In the genomic region with DNA sequence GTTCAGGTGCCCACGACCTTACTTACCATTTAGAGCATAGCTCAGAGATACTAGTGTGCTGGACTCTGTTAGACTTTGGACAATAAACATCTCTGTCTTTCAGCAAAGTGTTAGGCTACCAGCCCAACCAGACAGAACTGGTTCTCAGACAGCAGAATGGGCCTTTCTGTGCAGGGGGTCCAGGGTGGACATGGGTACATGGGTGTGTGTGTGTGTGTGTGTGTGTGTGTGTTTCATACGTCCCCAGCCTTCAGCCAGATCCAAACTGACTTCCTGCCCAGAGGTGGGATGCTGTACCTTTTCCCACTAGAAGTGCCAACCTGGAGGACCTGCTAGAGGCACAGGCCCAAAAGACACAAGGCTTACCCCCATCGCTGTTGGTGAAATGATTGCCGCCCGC, we compare ENCODE assay signal across 25 mouse cellular contexts. TPM values are rescaled to one million over a fixed set of nuclear protein-coding genes. Genes with fewer than 3 reads are reported as not detected.
DNase-seq lines count a peak whose midpoint lies in the region; ATAC-seq and TF ChIP-seq lines count a peak whose summit lies in the region.
"Had no signal": no experiment of that assay in that cellular context is flagged by ENCODE, and none has a peak within 500 bp of the region (broad histone marks: within the 10 kb centered on the region; RNA-seq: fewer than 3 reads in every experiment).

No protein-coding gene starts in this region.

- TF ChIP-seq CTCF in kidney, postnatal 0 days (IDR thresholded peaks at IDR 0.05; ENCODE audit: low read depth): no peak
- no peak for TF ChIP-seq CTCF in liver, postnatal 0 days (IDR thresholded peaks at IDR 0.05; ENCODE audit: low read depth)

- H3K4me1 ChIP-seq in kidney, postnatal 0 days (replicated peaks; ENCODE audit: insufficient read depth, low read length): no peaks in the 10 kb centered on the region
- H3K4me1 ChIP-seq in kidney, embryonic 14.5 days (ENCODE audit: control insufficient read depth, insufficient read depth, low read length): no peaks in the 10 kb centered on the region
- H3K4me1 ChIP-seq in liver, embryonic 13.5 days (replicated peaks): peaks cover 20% of the 10 kb centered on the region
- no peaks in the 10 kb centered on the region for H3K4me1 ChIP-seq in liver, postnatal 0 days (ENCODE audit: insufficient read depth)

- no peak overlapping the region for H3K9ac ChIP-seq in kidney, postnatal 0 days (ENCODE audit: low read depth, low read length)
- H3K9ac ChIP-seq in kidney, embryonic 14.5 days (ENCODE audit: low read depth, low read length): no peak overlapping the region
- H3K9ac ChIP-seq in liver, embryonic 13.5 days: no peak overlapping the region
- no peak overlapping the region for H3K9ac ChIP-seq in liver, postnatal 0 days (replicated peaks)
- H3K9ac ChIP-seq: embryonic facial prominence, embryonic 12.5 days; embryonic facial prominence, embryonic 15.5 days; forebrain, postnatal 0 days; heart, embryonic 12.5 days; heart, embryonic 15.5 days; hindbrain, embryonic 14.5 days had no signal

- no peaks in the 10 kb centered on the region for H3K27me3 ChIP-seq in kidney, postnatal 0 days (ENCODE audit: insufficient read depth, low read length)
- H3K27me3 ChIP-seq in kidney, embryonic 14.5 days (ENCODE audit: control insufficient read depth, insufficient read depth, low read length): no peaks in the 10 kb centered on the region
- H3K27me3 ChIP-seq in liver, embryonic 13.5 days: peaks cover 12% of the 10 kb centered on the region
- no peaks in the 10 kb centered on the region for H3K27me3 ChIP-seq in liver, postnatal 0 days (ENCODE audit: insufficient read depth, low read length)
- H3K27me3 ChIP-seq: embryonic facial prominence, embryonic 12.5 days; embryonic facial prominence, embryonic 15.5 days had no signal

- no peak overlapping the region for H3K4me2 ChIP-seq in kidney, postnatal 0 days (ENCODE audit: low read length)
- H3K4me2 ChIP-seq in kidney, embryonic 14.5 days (replicated peaks; ENCODE audit: low read depth, low read length): no peak overlapping the region
- H3K4me2 ChIP-seq in liver, embryonic 13.5 days: no peak overlapping the region
- H3K4me2 ChIP-seq in liver, postnatal 0 days (ENCODE audit: low read depth, low read length): no peak overlapping the region
- H3K4me2 ChIP-seq: embryonic facial prominence, embryonic 12.5 days; embryonic facial prominence, embryonic 15.5 days; heart, embryonic 12.5 days; heart, embryonic 15.5 days; hindbrain, embryonic 14.5 days had no signal

- DNase-seq in adrenal gland, postnatal 14 days: peak; percentile 2
- DNase-seq in adrenal gland, postnatal 25 days: no peak
- no peak for DNase-seq in kidney, postnatal 0 days (ENCODE audit: low spot score)
- DNase-seq in liver, embryonic 13.5 days: no peak
- DNase-seq in liver, postnatal 0 days: no peak
- DNase-seq in yolk sac, embryonic 10.5 days (ENCODE audit: low spot score): peak; percentile 19
- DNase-seq: adrenal gland, adult 8-10 months; cerebellum, adult 11 months; cerebellum, adult 2 months; cerebellum, adult 9-11 months; cerebellum, postnatal 25 days; forebrain, postnatal 0 days; gastrocnemius, adult 2 months; gastrocnemius, postnatal 14 days; heart, adult 18-20 months; heart, postnatal 10 days; heart, postnatal 36 days had no signal

- TF ChIP-seq EP300 in liver, postnatal 0 days (IDR thresholded peaks at IDR 0.05; ENCODE audit: low read depth): no peak

- H3K36me3 ChIP-seq in kidney, postnatal 0 days (ENCODE audit: insufficient read depth, low read length): no peaks in the 10 kb centered on the region
- H3K36me3 ChIP-seq in kidney, embryonic 14.5 days (ENCODE audit: control insufficient read depth, insufficient read depth, low read length): no peaks in the 10 kb centered on the region
- no peaks in the 10 kb centered on the region for H3K36me3 ChIP-seq in liver, embryonic 13.5 days
- H3K36me3 ChIP-seq in liver, postnatal 0 days (replicated peaks; ENCODE audit: insufficient read depth, low read length): no peaks in the 10 kb centered on the region
- H3K36me3 ChIP-seq: embryonic facial prominence, embryonic 12.5 days; embryonic facial prominence, embryonic 15.5 days; heart, embryonic 12.5 days; heart, embryonic 15.5 days had no signal

- WGBS in kidney, postnatal 0 days: 76% methylated on average over 5 of the region's 5 CpGs
- 91% methylated on average over 5 of the region's 5 CpGs for WGBS in kidney, embryonic 14.5 days
- WGBS in liver, embryonic 13.5 days (ENCODE audit: insufficient replicate concordance): 74% methylated on average over 5 of the region's 5 CpGs
- 71% methylated on average over 5 of the region's 5 CpGs for WGBS in liver, postnatal 0 days (ENCODE audit: insufficient replicate concordance)

- no peak overlapping the region for H3K27ac ChIP-seq in kidney, postnatal 0 days
- H3K27ac ChIP-seq in kidney, embryonic 14.5 days (ENCODE audit: low read depth, low read length): no peak overlapping the region
- H3K27ac ChIP-seq in liver, embryonic 13.5 days: peak overlapping the region; percentile 43; the same call in 1 of the 2 replicates
- no peak overlapping the region for H3K27ac ChIP-seq in liver, postnatal 0 days (ENCODE audit: low read depth)
- H3K27ac ChIP-seq: embryonic facial prominence, embryonic 12.5 days; embryonic facial prominence, embryonic 15.5 days; gastrocnemius, adult 2 months; heart, embryonic 15.5 days; hindbrain, embryonic 14.5 days had no signal

- no peaks in the 10 kb centered on the region for H3K9me3 ChIP-seq in kidney, postnatal 0 days (replicated peaks; ENCODE audit: low read length)
- no peaks in the 10 kb centered on the region for H3K9me3 ChIP-seq in kidney, embryonic 14.5 days (ENCODE audit: control insufficient read depth, low read length)
- no peaks in the 10 kb centered on the region for H3K9me3 ChIP-seq in liver, embryonic 13.5 days (replicated peaks)
- no peaks in the 10 kb centered on the region for H3K9me3 ChIP-seq in liver, postnatal 0 days (ENCODE audit: low read length)
- H3K9me3 ChIP-seq: embryonic facial prominence, embryonic 12.5 days; embryonic facial prominence, embryonic 15.5 days; heart, embryonic 12.5 days; heart, embryonic 15.5 days had no signal

- ATAC-seq in kidney, postnatal 0 days (replicated peaks; ENCODE audit: low FRiP score, low read depth): 0 out of 2 replicates have a peak, but pooled peaks have one; percentile 33
- no peak for ATAC-seq in kidney, embryonic 14.5 days (ENCODE audit: low FRiP score, low TSS enrichment)
- peak; percentile 41; the same call in 1 of the 2 replicates for ATAC-seq in liver, embryonic 13.5 days (ENCODE audit: low read depth)
- no peak for ATAC-seq in liver, postnatal 0 days
- ATAC-seq: activated CD4-positive, CD25-positive, alpha-beta regulatory T cell, adult 4 months; forebrain, embryonic 14.5 days; forebrain, postnatal 0 days had no signal

- H3K4me3 ChIP-seq in kidney, postnatal 0 days (replicated peaks; ENCODE audit: low read depth, low read length): no peak overlapping the region
- no peak overlapping the region for H3K4me3 ChIP-seq in kidney, embryonic 14.5 days (ENCODE audit: low read length)
- no peak overlapping the region for H3K4me3 ChIP-seq in liver, embryonic 13.5 days (replicated peaks)
- H3K4me3 ChIP-seq in liver, postnatal 0 days (ENCODE audit: low read depth, low read length): no peak overlapping the region
- H3K4me3 ChIP-seq: embryonic facial prominence, embryonic 12.5 days; embryonic facial prominence, embryonic 15.5 days; gastrocnemius, adult 2 months; heart, embryonic 12.5 days; heart, embryonic 15.5 days had no signal

RNA-seq across cellular contexts. Expression of gene Nacc2, which starts 23.8 kb away (rescaled TPM):
- 25.9 and 30.5 TPM in 2 replicates for total RNA-seq in adrenal gland, postnatal 14 days (2021)
- total RNA-seq in adrenal gland, postnatal 25 days (2021): 25.8 and 36.6 TPM in 2 replicates
- 11.3 and 12.2 TPM in 2 replicates for polyA plus RNA-seq in kidney, postnatal 0 days (2015; fragmentation: Nextera tagmentation; extraction: Ambion mirVana)
- 3.7 and 6.6 TPM in 2 replicates for polyA plus RNA-seq in kidney, embryonic 14.5 days (2014; fragmentation: Nextera tagmentation; extraction: Ambion mirVana)
- polyA plus RNA-seq in liver, embryonic 13.5 days (2015; fragmentation: Nextera tagmentation; extraction: Ambion mirVana): 2.5 and 3.6 TPM in 2 replicates
- polyA plus RNA-seq in liver, postnatal 0 days (2015; fragmentation: Nextera tagmentation; extraction: Ambion mirVana): 3.9 and 4.9 TPM in 2 replicates

Comparison
In these comparisons a context has a peak if more than half of its experiments do, and no peak if none do; other contexts are left out.
1. DNase-seq: peak in adrenal gland, postnatal 14 days (single experiment) and yolk sac, embryonic 10.5 days (single experiment); none in adrenal gland, postnatal 25 days (single experiment), kidney, postnatal 0 days (single experiment), liver, embryonic 13.5 days (single experiment) and liver, postnatal 0 days (single experiment).
2. ATAC-seq: peak in kidney, postnatal 0 days (single experiment) and liver, embryonic 13.5 days (single experiment); none in kidney, embryonic 14.5 days (single experiment) and liver, postnatal 0 days (single experiment).